Mouse (Mus musculus) CH12.LX (cell line): ENCODE data around the gene Setdb2. TPM values are rescaled to one million over a fixed set of nuclear protein-coding genes. Genes with fewer than 3 reads are reported as not detected.

ENCODE experiments used
- DNase-seq: peaks from one replicate; pipeline ENCODE4 v3.0.0-alpha.2; 2013; ENCODE audit errors: extremely low read depth
- H3K27ac ChIP-seq: 2 replicates; pipeline ENCODE4 v1.5.1; 2012; ENCODE audit warnings: low read depth, mild to moderate bottlenecking, control low read depth, moderate library complexity; ENCODE audit not compliant: insufficient read depth
- H3K27me3 ChIP-seq: replicated peaks from 2 replicates; pipeline ENCODE3; 2012; ENCODE audit warnings: inconsistent platforms
- H3K36me3 ChIP-seq, 2 experiments: replicated peaks in 1 of 2; 2 replicates each; pipeline versions ENCODE3 to v1.6.1; 2012; ENCODE audit warnings: inconsistent platforms in 1 of 2, low read length in 1 of 2, mild to moderate bottlenecking in 1 of 2, mixed read lengths in 1 of 2, moderate library complexity in 1 of 2; ENCODE audit not compliant: control insufficient read depth in 1 of 2, insufficient read depth in 1 of 2
- H3K4me1 ChIP-seq, 2 experiments: 2 replicates each; pipeline ENCODE4 v1.6.1; 2012; ENCODE audit warnings: inconsistent platforms in 1 of 2, moderate library complexity in 1 of 2; ENCODE audit not compliant: insufficient read depth in 2 of 2, control insufficient read depth in 1 of 2
- H3K4me2 ChIP-seq: 2 replicates; pipeline ENCODE4 v1.6.1; 2012; ENCODE audit warnings: low read depth, mild to moderate bottlenecking, control low read depth; ENCODE audit not compliant: poor library complexity, insufficient read depth, severe bottlenecking
- H3K4me3 ChIP-seq, 3 experiments: fragments of 150-350 bp in 1 of 3; sonication (generic) in 1 of 3; replicated peaks in 1 of 3; 2 replicates each; pipeline versions ENCODE3 to v1.5.1; 2011 to 2012; ENCODE audit warnings: low read depth in 2 of 3, low read length in 2 of 3, mild to moderate bottlenecking in 2 of 3, moderate library complexity in 2 of 3, control low read depth in 1 of 3, improper control_type of control experiment in 1 of 3, inconsistent platforms in 1 of 3, mixed read lengths in 1 of 3; ENCODE audit not compliant: poor library complexity in 1 of 3
- H3K79me2 ChIP-seq: replicated peaks from 2 replicates; pipeline ENCODE4 v1.6.1; 2012; ENCODE audit warnings: mild to moderate bottlenecking, moderate library complexity; ENCODE audit not compliant: control insufficient read depth, poor library complexity, insufficient read depth, severe bottlenecking; ENCODE audit errors: extremely low read depth
- H3K9ac ChIP-seq: 2 replicates; pipeline ENCODE4 v1.6.1; 2012; ENCODE audit warnings: low read depth, mild to moderate bottlenecking, control low read depth, moderate library complexity; ENCODE audit not compliant: insufficient read depth
- H3K9me3 ChIP-seq: replicated peaks from 2 replicates; pipeline ENCODE3; 2012; ENCODE audit warnings: low read length, inconsistent platforms, mixed read lengths
- BHLHE40 ChIP-seq: IDR thresholded peaks from 2 replicates; pipeline ENCODE4 v1.6.1; 2011; ENCODE audit warnings: mild to moderate bottlenecking, low read depth, low read length, improper control_type of control experiment
- CHD1 ChIP-seq: IDR thresholded peaks from 2 replicates; pipeline ENCODE4 v1.6.1; 2012; ENCODE audit warnings: low read depth, low read length, improper control_type of control experiment, inconsistent platforms
- CHD2 ChIP-seq: IDR thresholded peaks from 2 replicates; pipeline ENCODE4 v1.6.1; 2011; ENCODE audit warnings: low read length, improper control_type of control experiment
- CTCF ChIP-seq, 2 experiments: IDR thresholded peaks in 1 of 2; conservative IDR thresholded peaks in 1 of 2; 2 replicates each; pipeline ENCODE4 v1.5.1; 2011 to 2012; ENCODE audit warnings: low read depth in 2 of 2, low read length in 2 of 2, improper control_type of control experiment in 1 of 2, inconsistent platforms in 1 of 2, mild to moderate bottlenecking in 1 of 2, moderate library complexity in 1 of 2
- EP300 ChIP-seq: IDR thresholded peaks from 2 replicates; pipeline ENCODE4 v1.6.1; 2011; ENCODE audit warnings: low read length, improper control_type of control experiment
- GABPA ChIP-seq: IDR thresholded peaks from 2 replicates; pipeline ENCODE4 v1.6.1; 2012; ENCODE audit warnings: low read depth, low read length, improper control_type of control experiment, inconsistent platforms; ENCODE audit not compliant: insufficient replicate concordance
- HCFC1 ChIP-seq: IDR thresholded peaks from 2 replicates; pipeline ENCODE4 v1.6.1; 2012; ENCODE audit warnings: low read depth, mild to moderate bottlenecking, inconsistent platforms, low read length, improper control_type of control experiment
- IRF4 ChIP-seq: IDR thresholded peaks from 2 replicates; pipeline ENCODE4 v1.6.1; 2014; ENCODE audit warnings: low read depth, mild to moderate bottlenecking, inconsistent platforms, low read length, improper control_type of control experiment
- MAFK ChIP-seq: IDR thresholded peaks from 2 replicates; pipeline ENCODE4 v1.6.1; 2011; ENCODE audit warnings: low read length, improper control_type of control experiment; ENCODE audit not compliant: insufficient replicate concordance
- MAX ChIP-seq: IDR thresholded peaks from 2 replicates; pipeline ENCODE4 v1.6.1; 2011; ENCODE audit warnings: low read length, improper control_type of control experiment
- MXI1 ChIP-seq: IDR thresholded peaks from 2 replicates; pipeline ENCODE4 v1.6.1; 2011; ENCODE audit warnings: mild to moderate bottlenecking, low read depth, low read length, improper control_type of control experiment
- MYC ChIP-seq: IDR thresholded peaks from 2 replicates; pipeline ENCODE4 v1.6.1; 2011; ENCODE audit warnings: low read depth, mild to moderate bottlenecking, improper control_type of control experiment, low read length
- NRF1 ChIP-seq: IDR thresholded peaks from 2 replicates; pipeline ENCODE4 v1.6.1; 2014; ENCODE audit warnings: low read depth, mild to moderate bottlenecking, inconsistent platforms, low read length, improper control_type of control experiment, moderate library complexity
- RCOR1 ChIP-seq: conservative IDR thresholded peaks from 2 replicates; pipeline ENCODE4 v1.6.1; 2012; ENCODE audit warnings: low read depth, mild to moderate bottlenecking, inconsistent platforms, low read length, improper control_type of control experiment
- SIN3A ChIP-seq: IDR thresholded peaks from 2 replicates; pipeline ENCODE4 v1.6.1; 2012; ENCODE audit warnings: low read length, improper control_type of control experiment, inconsistent platforms
- TBP ChIP-seq: conservative IDR thresholded peaks from 2 replicates; pipeline ENCODE4 v1.6.1; 2011; ENCODE audit warnings: low read depth, low read length, improper control_type of control experiment
- UBTF ChIP-seq: IDR thresholded peaks from 2 replicates; pipeline ENCODE4 v1.6.1; 2012; ENCODE audit warnings: low read depth, mild to moderate bottlenecking, inconsistent platforms, low read length, improper control_type of control experiment, moderate library complexity
- USF2 ChIP-seq: conservative IDR thresholded peaks from 2 replicates; pipeline ENCODE4 v1.6.1; 2011; ENCODE audit warnings: low read depth, low read length, improper control_type of control experiment
- dilution Hi-C: fragments of 300-500 bp; cut with MboI; formaldehyde crosslinking; loops from 2 replicates; pipeline ENCODE4 v1.14.3; 2020; ENCODE audit warnings: low sequenced_read_pairs; ENCODE audit not compliant: extremely low pct_unique_long_range_greater_than_20kb, extremely low pct_ligation_motif_present
- in situ Hi-C: fragments of 300-500 bp; cut with MboI; formaldehyde crosslinking; loops from 3 replicates; pipeline ENCODE4 v1.14.3; 2019; ENCODE audit warnings: low sequenced_read_pairs, low pct_ligation_motif_present, low pct_unique_long_range_greater_than_20kb, mixed read lengths
- polyA plus RNA-seq: library from polyadenylated mRNA; unstranded; fragments of >175 nt; gene quantifications from 2 replicates; pipeline ENCODE4 v1.2.1, GENCODE M21; 2012; ENCODE audit warnings: low read depth; ENCODE audit not compliant: insufficient read length
- total RNA-seq, 2 experiments: library from RNA; depleted of rRNA; stranded (reverse); fragments of 300-350 nt in 1 of 2; fragments of >200 nt in 1 of 2; gene quantifications; 2 replicates each; pipeline ENCODE4 v1.2.3; 2012 to 2014

The Setdb2 gene
- total and polyA plus RNA-seq, 3 experiments, result 13.3 to 37.3 (median 14.7) TPM

DNA sequence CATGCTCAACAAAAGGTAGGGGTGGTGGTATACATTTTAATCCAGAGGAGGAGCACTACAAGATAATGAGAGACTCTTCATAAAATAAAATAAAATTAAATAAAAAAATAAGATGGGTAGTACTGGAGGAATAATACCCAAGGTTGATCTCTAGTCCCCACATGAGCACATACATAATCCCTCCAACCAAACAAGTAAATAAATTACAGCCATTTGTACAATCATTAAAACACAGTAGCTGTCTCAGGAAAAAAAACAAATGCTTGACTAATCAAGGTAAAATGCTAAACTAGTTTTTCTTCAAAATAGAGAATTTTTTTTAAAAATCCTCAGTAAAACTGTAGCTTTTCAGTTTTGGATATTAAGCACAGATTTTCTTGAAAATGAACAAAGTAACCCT, 5.5 kb downstream of the Setdb2 start:
- no peak for TF ChIP-seq MXI1
- TF ChIP-seq SIN3A, result no peak
- no peak for TF ChIP-seq USF2
- no peak for TF ChIP-seq RCOR1
- no peak for TF ChIP-seq EP300
- no peak for TF ChIP-seq UBTF
- no peak for TF ChIP-seq MAFK
- no peak for TF ChIP-seq TBP
- TF ChIP-seq MAX, result no peak
- TF ChIP-seq IRF4, result no peak
- TF ChIP-seq CHD2, result no peak
- no peak for TF ChIP-seq HCFC1
- H3K9ac ChIP-seq, result no peak overlapping the region
- H3K9me3 ChIP-seq, result no peaks in the 10 kb centered on the region
- no peak overlapping the region for H3K4me3 ChIP-seq
- peaks cover 10 to 15% of the 10 kb centered on the region in 2 experiments for H3K36me3 ChIP-seq
- dilution Hi-C loops, result no loop called here
- H3K4me2 ChIP-seq, result no peak overlapping the region
- H3K4me1 ChIP-seq, result peaks cover 0 to 33% of the 10 kb centered on the region in 2 experiments; a peak in 2 of 4 replicates
- H3K79me2 ChIP-seq, result peaks cover 18% of the 10 kb centered on the region
- H3K27me3 ChIP-seq, result no peaks in the 10 kb centered on the region
- no peak for DNase-seq
- in situ Hi-C loops, result no loop called here
- no peak overlapping the region for H3K27ac ChIP-seq

GRCm38 (mm10) chr14:59433902-59434301, 6.8 kb downstream of the Setdb2 start:
- dilution Hi-C loops (no loop called here), in situ Hi-C loops (no loop called here)
- no peak overlapping the region for H3K9ac ChIP-seq
- DNase-seq, result peak; percentile 16
- peaks cover 5% of the 10 kb centered on the region for H3K9me3 ChIP-seq
- H3K4me2 ChIP-seq, result peak overlapping the region; percentile 52
- H3K27ac ChIP-seq, result 0 out of 2 replicates have a peak overlapping the region, but pooled peaks have one; percentile 19
- peaks cover 11 to 27% of the 10 kb centered on the region in 2 experiments for H3K36me3 ChIP-seq
- TF ChIP-seq MYC (no peak), BHLHE40 (no peak), MAFK (no peak), GABPA (no peak), CHD1 (no peak), MXI1 (no peak), IRF4 (0 out of 2 replicates have a peak, but pooled peaks have one; percentile 22), NRF1 (no peak), CTCF (conservative IDR thresholded peaks at IDR 0.05 in 1 of 2, IDR thresholded peaks at IDR 0.05 in 1 of 2; ENCODE audit: low read depth in 2 of 2, low read length in 2 of 2) (no peak)
- no peak overlapping the region for H3K4me3 ChIP-seq
- peaks cover 11% of the 10 kb centered on the region for H3K79me2 ChIP-seq
- H3K27me3 ChIP-seq, result no peaks in the 10 kb centered on the region
- peaks cover 0 to 33% of the 10 kb centered on the region in 2 experiments; a peak in 2 of 4 replicates for H3K4me1 ChIP-seq
